Mouse (Mus musculus) lung, postnatal 10 days (tissue): ENCODE results near the gene Megf11.
A peak's percentile ranks its signal among the peaks of the same experiment; 100 is the strongest.

ENCODE experiments used
- DNase-seq: peaks from one replicate; pipeline ENCODE4 v3.0.0; 2021

Gene Megf11

DNA sequence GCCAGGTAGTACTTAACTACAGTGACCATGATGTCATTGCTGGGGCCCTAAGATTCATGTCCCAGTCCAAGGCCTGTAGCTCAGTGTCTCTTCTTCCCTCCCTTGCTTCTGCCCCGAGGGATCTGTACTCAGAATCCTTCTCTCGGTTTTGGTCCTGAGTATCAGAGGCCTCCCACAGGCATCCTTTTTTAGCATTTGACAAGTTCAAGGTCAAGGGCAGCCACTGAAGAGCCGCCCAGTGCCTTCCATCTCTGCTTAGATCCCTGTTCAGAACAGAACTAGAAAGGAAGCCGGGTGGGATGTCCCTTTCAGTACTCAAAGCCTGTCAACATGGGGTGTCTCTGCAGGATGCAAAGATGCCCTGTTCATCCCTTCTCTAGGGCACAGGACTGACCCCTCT, 185.0 kb downstream of the Megf11 start:
- DNase-seq, result no peak

DNA sequence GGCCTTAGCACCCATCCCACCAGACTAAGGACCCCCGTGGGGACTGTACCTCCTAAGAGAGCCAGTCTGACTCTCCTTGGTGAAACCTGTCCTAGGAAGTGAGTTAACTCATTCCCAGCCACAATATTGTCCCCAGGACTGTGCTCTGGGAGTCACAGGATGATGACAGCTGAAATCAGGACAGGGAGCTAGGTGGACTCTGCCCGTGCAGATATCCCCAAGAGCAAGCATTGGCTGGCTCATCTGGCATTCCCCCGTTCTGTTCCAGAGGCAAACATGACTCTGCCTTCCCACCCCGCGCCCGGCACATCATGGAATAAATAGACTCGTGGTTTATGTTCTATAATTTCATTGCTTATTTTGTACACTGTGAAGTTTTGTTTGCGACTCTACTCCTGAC, 185.7 kb downstream of the Megf11 start:
- no peak for DNase-seq

GRCm38 (mm10) chr9:64572629-64573190, 187.3 kb downstream of the Megf11 start:
- DNase-seq, result peak; percentile 19

- no peak for DNase-seq
Measured at GRCm38 (mm10) chr9:64575658-64576057, 190.2 kb downstream of the Megf11 start.

GRCm38 (mm10) chr9:64576143-64576878, 190.9 kb downstream of the Megf11 start:
- DNase-seq, result no peak

DNA sequence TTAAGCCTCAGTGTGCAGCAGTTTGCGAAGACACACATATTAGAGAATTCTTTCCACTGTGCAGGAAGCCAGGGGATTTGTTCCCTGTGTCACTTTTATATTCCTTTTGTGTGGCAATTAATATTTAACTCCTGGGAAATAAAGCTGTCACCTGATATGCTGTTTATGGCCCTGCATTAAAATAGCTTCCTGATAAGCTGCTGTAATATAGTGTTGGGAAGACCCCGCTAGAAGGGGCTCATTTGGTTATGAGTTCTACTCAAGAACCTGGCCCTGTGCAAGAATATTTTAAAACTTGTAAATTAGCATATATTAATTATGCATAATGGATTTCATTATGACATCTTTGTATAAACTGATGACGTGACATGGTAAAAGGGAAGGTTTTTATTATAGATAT, 191.7 kb downstream of the Megf11 start:
- DNase-seq, result no peak

- DNase-seq, result peak; percentile 30
Measured at GRCm38 (mm10) chr9:64578014-64578413, 192.6 kb downstream of the Megf11 start.

DNA sequence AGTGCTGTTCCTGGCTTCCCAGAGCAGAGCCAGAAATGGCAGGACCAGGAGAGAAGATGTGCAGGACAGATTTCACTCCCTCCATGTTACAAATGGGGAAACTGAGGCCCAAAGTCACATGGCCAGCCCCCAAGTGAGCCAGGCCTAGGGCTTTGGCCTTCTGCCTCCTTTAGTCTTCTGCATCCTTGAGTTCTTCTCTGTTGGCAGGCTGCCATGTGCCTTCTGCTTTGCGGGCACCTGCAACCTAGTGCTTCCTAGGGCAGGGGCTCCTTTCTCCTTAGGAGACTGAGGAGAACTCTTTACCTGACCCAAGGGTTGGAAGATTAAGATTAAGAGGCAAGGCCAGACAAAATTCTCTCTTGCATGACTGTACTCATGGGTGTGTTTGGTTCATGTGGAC, 193.9 kb downstream of the Megf11 start:
- no peak for DNase-seq

DNA sequence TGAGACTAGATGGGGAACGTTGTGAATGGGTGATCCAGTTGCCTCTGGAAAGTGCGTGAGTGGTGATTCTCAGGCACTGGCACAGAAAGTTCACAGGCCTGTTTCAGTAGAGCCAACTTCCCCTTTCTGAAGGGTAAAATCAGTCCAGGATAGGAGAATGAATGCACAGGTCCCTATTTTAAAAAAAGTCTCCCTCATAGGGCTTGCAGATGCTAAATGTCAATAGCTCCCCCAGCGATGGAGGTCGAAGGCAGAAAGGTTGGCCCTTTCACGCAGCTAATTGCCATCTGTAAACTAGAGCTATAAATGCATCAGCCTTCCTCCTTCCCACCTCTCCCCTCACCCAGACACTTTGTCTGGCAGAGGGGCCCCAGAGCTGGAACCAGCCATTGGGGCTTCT, 200.9 kb downstream of the Megf11 start:
- no peak for DNase-seq

DNA sequence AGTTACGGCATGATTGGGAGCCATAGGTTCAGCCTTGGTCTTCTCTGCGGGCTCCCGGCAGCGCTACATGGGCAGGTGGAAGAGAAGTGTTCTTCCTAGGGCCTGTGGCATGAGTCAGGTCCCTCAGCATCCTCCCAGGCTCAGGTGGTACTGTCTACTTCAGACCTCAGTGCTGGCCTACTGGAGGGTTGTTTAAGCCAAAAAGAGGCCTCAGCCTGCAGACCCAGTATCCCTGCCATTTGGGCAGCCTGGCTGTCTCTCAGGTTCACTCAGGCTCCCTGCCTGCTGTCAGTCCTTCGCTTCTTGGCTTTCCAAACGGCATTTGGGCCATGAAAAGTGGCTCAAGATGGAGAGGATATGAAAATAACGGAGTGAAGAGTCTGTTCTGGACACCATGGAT, 202.6 kb downstream of the Megf11 start:
- DNase-seq, result no peak

DNA sequence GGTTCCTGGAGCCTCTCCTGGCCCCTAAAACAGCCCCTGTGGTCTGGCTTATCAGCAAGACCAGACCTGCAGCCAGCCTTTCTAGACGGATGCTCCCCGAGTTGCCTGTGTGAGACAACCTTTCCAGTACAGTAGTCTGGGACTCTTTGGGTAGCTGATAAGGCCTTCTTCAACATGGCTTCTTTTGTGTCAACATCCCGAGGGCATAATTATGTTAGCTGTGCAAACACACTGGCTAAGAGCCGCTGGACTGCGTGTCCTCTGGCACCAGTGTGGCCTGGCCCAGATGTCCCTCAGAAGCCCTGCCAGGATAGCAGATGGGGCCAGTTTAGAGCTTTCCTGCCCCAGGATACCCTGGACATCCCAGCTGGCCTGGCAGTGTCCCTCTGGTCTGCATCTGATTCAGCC, 205.2 kb downstream of the Megf11 start:
- DNase-seq, result peak; percentile 64

GRCm38 (mm10) chr9:64591436-64591835, 206.0 kb downstream of the Megf11 start:
- no peak for DNase-seq

- DNase-seq, result no peak
Measured at GRCm38 (mm10) chr9:64594442-64594841, 209.0 kb downstream of the Megf11 start.

DNA sequence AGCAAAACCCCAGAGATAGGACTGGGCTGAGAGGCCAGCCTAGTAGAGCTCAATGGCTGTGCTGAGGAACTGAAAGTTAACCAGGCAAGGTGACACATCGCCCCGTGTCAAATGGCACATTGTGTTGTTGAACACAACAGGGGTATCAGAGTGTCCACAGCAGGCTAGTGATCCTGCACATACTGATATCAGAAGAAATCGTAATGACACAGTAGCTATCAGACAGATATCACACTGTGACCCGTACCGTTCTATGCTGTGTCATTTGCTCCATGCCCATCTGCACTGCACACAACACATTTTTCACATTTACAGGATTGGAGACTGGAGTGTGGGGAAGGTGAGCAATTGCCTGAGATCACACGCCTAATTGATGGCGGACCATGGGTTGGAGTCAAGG, 213.0 kb downstream of the Megf11 start:
- DNase-seq, result no peak

- peak; percentile 19 for DNase-seq
Measured at GRCm38 (mm10) chr9:64600731-64601130, 215.3 kb downstream of the Megf11 start.

GRCm38 (mm10) chr9:64602895-64603294, 217.5 kb downstream of the Megf11 start:
- DNase-seq, result no peak

- DNase-seq, result peak; percentile 18
Measured at GRCm38 (mm10) chr9:64604217-64604711, 218.8 kb downstream of the Megf11 start.

- no peak for DNase-seq
Measured at GRCm38 (mm10) chr9:64605077-64605714, 219.8 kb downstream of the Megf11 start.

GRCm38 (mm10) chr9:64605735-64606349, 220.4 kb downstream of the Megf11 start:
- peak; percentile 23 for DNase-seq

DNA sequence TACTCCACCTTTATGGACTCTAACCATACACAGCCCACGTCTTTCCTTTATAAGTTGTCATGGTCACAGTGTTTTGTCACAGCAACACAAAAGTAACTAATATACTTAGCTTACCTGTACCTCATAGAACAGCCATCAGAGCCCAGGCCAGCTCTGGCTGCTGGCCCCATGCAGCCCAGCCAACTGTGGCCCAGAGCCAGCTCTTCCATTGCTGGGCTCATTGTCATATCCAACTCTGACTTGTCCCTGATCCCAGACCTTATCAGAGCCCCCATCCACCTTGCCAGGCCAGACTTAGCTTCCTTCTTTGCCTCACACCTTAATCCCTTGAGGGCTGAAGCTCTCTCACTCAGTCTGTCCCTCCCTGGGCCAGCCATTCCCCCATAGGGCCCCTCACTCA, 221.6 kb downstream of the Megf11 start:
- no peak for DNase-seq

GRCm38 (mm10) chr9:64609546-64609945, 224.1 kb downstream of the Megf11 start:
- DNase-seq, result peak; percentile 14

- no peak for DNase-seq
Measured at GRCm38 (mm10) chr9:64612121-64612983, 226.9 kb downstream of the Megf11 start.
